Mouse (Mus musculus) cerebellum, adult 2 months (tissue): Measurements from ENCODE around the gene Atp5s. TPM values are rescaled to one million over a fixed set of nuclear protein-coding genes. Genes with fewer than 3 reads are reported as not detected.

Experiments used
- DNase-seq, 2 experiments: peaks; one replicate each; pipeline ENCODE4 v3.0.0; 2021
- H3K27ac ChIP-seq: fragments of 200-500 bp; 2 replicates; pipeline ENCODE4 v1.5.1; 2012; ENCODE audit warnings: low read length, control low read depth, inconsistent platforms; ENCODE audit not compliant: insufficient read depth
- H3K27me3 ChIP-seq: fragments of 200-500 bp; 2 replicates; pipeline ENCODE4 v1.6.1; 2012; ENCODE audit warnings: inconsistent platforms, mild to moderate bottlenecking, low read length, moderate library complexity; ENCODE audit not compliant: control insufficient read depth, insufficient read depth
- H3K4me1 ChIP-seq: fragments of 200-500 bp; 2 replicates; pipeline ENCODE4 v1.6.1; 2011; ENCODE audit warnings: low read length; ENCODE audit not compliant: control insufficient read depth, insufficient read depth
- H3K4me3 ChIP-seq: fragments of 200-500 bp; replicated peaks from 2 replicates; pipeline ENCODE3; 2011; ENCODE audit warnings: mild to moderate bottlenecking, low read depth, low read length, control low read depth; ENCODE audit not compliant: insufficient read depth
- CTCF ChIP-seq: fragments of 200-500 bp; IDR thresholded peaks from 2 replicates; pipeline ENCODE4 v1.5.1; 2011; ENCODE audit warnings: low read depth, mild to moderate bottlenecking, control low read depth, low read length, moderate library complexity, borderline replicate concordance; ENCODE audit not compliant: insufficient read depth
- POLR2A ChIP-seq: fragments of 200-500 bp; IDR thresholded peaks from 2 replicates; pipeline ENCODE4 v1.6.1; 2011; ENCODE audit warnings: low read length, control low read depth, borderline replicate concordance; ENCODE audit not compliant: insufficient read depth
- WGBS: fragments of 180-500 bp; shearing (Covaris S2); methylation state at CpG from one replicate; pipeline ENCODE4 v1.1.7; 2018; 5-methylcytosine and 5-hydroxymethylcytosine counted together
- polyA plus RNA-seq: library from polyadenylated mRNA; depleted of rRNA; stranded (reverse); fragments of >200 nt; gene quantifications from 2 replicates; pipeline ENCODE4 v1.2.3, GENCODE M21; 2012; rRNA removed

Gene Atp5s
- 33.3 and 33.8 TPM in 2 replicates for polyA plus RNA-seq

DNA sequence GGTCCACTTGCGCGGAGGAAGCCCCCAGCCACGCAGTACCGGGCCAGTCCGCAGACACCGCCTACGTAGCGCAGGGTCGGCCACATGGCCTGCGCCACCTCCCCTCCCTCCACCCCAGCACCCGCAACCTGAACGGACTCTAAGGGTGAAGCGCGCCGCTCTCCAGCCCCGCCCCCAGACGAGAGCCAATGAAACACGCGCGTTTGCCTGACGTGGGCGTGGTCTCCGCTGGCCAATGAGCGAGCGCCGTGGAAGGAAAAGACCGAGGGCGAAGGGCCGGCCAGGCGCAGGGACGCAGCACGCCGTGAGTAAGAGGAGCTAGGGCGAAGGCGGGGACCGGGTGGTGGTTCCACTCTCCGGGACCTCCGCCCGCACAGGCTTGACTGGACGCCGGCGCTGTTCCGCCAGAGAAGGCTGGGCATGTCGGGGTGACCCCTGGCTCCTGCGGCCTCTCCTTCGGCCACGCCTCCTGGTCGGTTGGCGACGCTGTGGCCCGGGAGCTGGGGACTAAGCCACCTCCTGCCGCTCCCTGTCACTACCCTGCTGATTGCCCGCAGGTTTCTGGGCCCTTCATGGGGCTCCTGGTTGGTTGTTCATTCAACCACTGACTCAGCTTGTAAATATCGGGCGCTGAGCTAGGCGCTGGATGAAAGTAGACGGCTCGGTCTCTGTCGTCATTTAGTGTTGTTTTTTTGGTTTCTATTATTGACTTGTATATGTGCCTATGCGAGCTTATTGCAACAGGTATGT lies at the start of gene Atp5s, which contains the start of gene L2hgdh:
Gene Atp5s, plus strand, starts transcription at position 240 of the 750 bp plus-strand sequence.
Gene L2hgdh, minus strand, starts transcription at position 163 of the 750 bp plus-strand sequence.
- WGBS: under 1% methylated on average over 60 of the region's 60 CpGs
- peak within 1 kb of the TSS; percentile 73 for H3K27ac ChIP-seq

DNA sequence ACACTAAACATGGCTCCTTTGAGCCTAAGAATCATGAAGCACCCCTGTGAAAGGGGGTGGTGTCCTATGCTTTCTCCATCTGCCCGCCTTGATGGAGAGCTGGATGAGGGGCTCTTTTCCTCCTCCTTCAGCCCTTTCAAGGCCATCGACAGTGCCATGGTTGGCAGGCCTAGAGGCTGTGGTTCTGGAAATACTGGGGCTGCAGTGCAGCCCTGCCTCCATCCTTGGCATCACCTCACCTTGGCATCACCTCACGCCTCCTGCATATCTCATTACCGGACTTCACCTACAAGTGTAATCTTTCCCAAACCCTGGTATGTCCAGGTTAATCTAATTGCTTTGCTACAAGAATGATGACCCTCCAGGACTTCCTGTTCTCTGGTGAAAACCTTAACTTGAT lies 48.6 kb upstream of the Atp5s start:
- Histone ChIP-seq H3K27ac (no peak overlapping the region), H3K4me1 (peaks cover 12% of the 10 kb centered on the region; the same call in 1 of the 2 replicates), H3K4me3 (no peak overlapping the region), H3K27me3 (no peaks in the 10 kb centered on the region)
- 20% methylated on average over 4 of the region's 4 CpGs for WGBS
- no peak for TF ChIP-seq CTCF
- TF ChIP-seq POLR2A: no peak
- peak; percentile 41 to 62 for DNase-seq

More for the DNA sequence above, at the start of gene Atp5s, which contains the start of gene L2hgdh:
- Histone ChIP-seq H3K27me3 (no peaks in the 10 kb centered on the region), H3K4me3 (peak within 1 kb of the TSS; percentile 96), H3K4me1 (peaks cover 6% of the 10 kb centered on the region)
- DNase-seq: peak; percentile 96 to 97
- TF ChIP-seq CTCF: no peak
- TF ChIP-seq POLR2A: peak; percentile 92

DNA sequence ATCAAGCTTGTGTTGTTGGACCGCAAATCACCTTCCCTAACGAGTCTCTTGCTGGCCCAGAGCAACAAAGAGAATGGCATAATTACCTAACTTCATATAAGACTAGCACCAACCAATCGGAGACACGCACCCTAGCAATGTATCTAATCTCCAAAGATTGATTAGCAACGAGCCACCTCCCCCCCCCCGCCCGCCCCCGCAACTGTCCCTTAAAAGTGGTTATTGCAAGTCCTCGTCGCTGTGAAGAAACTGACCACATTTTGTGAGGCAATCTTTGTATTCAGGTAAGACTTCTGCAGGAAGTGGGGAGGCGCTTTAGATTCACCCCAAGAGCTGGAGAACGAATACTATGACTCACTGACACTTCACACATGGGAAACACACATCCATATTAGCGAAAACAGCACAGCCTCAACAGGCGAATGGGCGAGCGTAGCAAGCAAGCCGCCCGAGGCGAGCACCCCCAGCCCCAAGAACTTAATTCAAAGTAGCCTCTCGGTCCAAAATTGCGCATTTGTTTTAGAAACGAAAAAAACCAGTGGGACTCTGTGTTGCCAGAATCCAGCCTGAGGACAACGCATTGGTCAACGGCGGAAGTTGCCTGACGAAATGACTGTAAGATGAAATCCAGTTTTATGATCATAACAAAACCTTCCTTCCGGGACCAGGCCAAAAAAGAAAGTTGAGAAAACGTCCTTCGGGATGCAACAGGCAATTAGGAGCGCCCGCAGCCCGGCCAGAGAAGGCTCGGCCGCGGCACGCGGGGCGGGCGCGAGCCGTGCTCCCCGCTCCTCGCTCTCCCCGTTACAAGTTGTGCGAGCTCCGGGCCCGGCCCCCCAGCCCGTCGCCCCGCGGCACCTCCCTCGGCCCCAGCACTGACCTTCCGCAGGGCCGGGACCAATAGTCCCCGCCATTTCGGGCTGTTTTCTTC lies 43.9 kb upstream of the Atp5s start:
- peak overlapping the region; percentile 92 for H3K27ac ChIP-seq

DNA sequence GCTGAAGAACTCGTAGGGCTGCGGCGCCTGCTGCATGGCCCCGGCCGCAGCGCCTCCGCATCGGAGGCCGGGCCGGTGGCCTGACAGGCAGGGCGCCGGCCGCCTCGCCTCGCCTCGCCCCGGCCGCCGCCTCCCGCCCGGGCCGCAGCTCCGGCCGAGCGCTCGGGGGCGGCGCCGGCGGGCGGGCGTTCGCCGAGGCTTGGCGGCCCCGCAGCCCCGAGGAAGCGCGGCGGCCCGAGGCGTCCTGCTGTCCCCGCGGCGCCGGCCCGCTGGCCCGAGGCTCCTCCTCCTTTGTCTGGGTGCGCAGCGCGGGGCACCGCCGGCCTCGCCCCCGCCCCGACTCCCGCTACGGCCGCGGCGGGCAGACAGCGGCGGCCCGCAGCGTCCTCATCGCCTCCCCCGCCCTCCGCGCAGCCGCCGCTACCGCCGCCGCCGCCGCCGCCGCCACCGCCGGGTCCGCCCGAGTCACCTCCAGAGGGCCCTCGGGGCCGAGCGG lies 43.1 kb upstream of the Atp5s start, which contains the start of gene Sos2:
Gene Sos2, minus strand, starts transcription at position 287 of the 496 bp plus-strand sequence.
- WGBS: 2% methylated on average over 59 of the region's 85 CpGs
- no peaks in the 10 kb centered on the region for H3K27me3 ChIP-seq
- TF ChIP-seq CTCF: no peak
- no peak for TF ChIP-seq POLR2A
- peak within 1 kb of the TSS; percentile 90 for H3K4me3 ChIP-seq
- peak within 1 kb of the TSS; percentile 92 for H3K27ac ChIP-seq
- peaks cover 5% of the 10 kb centered on the region for H3K4me1 ChIP-seq
- DNase-seq: peak; percentile 78 to 80

More for the DNA sequence above, 43.9 kb upstream of the Atp5s start:
- H3K4me1 ChIP-seq: peaks cover 9% of the 10 kb centered on the region
- H3K4me3 ChIP-seq: peak overlapping the region; percentile 90
- H3K27me3 ChIP-seq: no peaks in the 10 kb centered on the region
- TF ChIP-seq CTCF (no peak), POLR2A (no peak)
- WGBS: under 1% methylated on average over 56 of the region's 56 CpGs
- DNase-seq: peak; percentile 52 to 69

DNA sequence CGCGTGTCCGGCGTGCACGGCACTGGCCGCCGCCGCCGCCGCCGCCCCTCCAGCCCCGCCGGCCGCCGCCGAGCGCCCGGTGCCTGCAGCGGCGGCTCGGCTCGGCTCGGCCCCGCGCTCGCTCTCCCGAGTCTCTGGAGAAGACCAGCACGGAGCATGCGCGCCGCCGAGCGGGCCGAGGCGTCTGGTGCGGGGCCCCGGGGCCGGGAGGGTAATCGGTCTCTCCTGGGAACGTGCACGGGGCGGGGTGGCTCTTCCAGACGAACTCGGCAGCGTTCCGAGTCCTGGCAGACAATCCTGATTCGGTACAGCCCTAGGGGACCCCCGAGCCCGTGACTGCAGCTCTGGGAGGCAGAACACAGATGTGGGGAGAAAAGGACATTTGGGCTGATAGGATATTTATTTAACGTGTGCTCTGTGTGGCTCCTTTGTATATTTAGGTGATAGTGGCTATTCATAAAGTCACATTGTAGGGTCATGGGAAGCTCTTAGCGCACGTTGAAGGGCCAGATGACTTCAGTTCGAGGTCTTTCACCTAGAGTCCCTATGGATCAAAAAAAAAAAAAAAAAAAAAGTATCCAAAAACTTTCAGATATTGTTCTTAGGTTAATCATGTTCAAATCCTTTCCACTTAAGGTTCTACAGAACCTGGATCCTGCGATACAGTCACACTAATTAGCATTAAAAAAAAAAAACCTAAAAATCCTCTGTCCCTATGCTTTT lies 42.5 kb upstream of the Atp5s start:
- H3K4me1 ChIP-seq: peaks cover 5% of the 10 kb centered on the region
- TF ChIP-seq CTCF: no peak
- no peak; the same call in 1 of the 2 replicates for TF ChIP-seq POLR2A
- peak overlapping the region; percentile 92 for H3K27ac ChIP-seq
- WGBS: 1% methylated on average over 50 of the region's 54 CpGs
- peak; percentile 89 to 90 for DNase-seq
- H3K27me3 ChIP-seq: no peaks in the 10 kb centered on the region
- peak overlapping the region; percentile 90 for H3K4me3 ChIP-seq

DNA sequence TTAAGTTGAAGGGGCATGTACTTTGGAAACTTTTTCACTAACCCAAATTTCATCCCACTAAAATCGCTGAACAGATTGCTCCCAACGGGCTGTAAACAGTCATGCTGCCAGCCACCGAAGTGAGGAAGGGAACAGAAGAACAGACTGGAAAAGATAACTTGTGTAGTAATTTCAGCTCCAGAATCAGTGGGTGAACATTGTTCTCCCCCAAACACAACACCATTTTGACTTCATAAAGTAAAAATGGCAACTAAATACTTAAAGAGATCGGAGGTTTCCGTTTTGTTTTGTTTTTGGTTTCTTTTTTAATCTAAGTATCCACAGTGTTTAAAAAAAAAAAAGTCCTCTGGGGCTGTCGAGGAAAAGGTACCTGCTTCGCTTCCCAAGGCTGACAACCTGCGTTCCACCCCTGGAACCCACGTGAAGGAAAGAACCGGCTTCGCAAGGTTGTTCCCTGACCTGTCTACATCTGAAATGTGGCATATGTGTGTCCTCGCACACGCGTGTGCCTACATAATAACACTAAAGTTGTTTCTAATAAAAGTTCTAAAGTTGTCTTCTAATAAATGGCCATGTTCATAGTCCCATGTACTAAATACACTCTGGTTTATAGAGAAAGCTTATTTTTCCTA lies 41.8 kb upstream of the Atp5s start:
- Histone ChIP-seq H3K27ac (no peak overlapping the region), H3K4me1 (peaks cover 5% of the 10 kb centered on the region), H3K4me3 (peak overlapping the region; percentile 44), H3K27me3 (no peaks in the 10 kb centered on the region)
- peak in 1 of 2 experiments; percentile 23 for DNase-seq
- no peak for TF ChIP-seq POLR2A
- no peak for TF ChIP-seq CTCF
- WGBS: 35% methylated on average over 14 of the region's 14 CpGs
